Mouse (Mus musculus) thymus, postnatal 4 days (tissue): Measurements from ENCODE around the gene Donson.

Source experiments
- DNase-seq: peaks from one replicate; pipeline ENCODE4 v3.0.0; 2021

The Donson gene

DNA sequence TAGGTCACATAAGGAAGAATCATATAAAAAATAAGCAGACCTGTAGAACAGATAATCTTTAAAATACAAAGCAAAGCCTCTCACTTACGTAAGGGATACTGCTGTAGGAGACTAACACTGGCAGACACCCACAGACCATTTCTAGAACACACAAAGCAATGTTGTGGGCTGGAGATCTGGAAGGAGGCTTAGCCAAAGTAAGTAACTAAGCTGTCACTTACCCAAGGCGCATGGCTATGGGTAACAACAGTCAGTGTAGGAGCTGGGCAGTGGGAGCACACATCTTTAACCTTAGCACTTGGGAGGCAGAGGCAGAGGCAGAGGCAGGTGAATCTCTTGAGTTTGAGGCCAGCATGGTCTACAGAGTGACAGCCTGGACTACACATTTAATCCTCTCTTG, 48.9 kb downstream of the Donson start:
- no peak for DNase-seq

- no peak for DNase-seq
Observed at GRCm38 (mm10) chr16:91639161-91639560, 49.4 kb downstream of the Donson start.

GRCm38 (mm10) chr16:91633641-91634040, 54.9 kb downstream of the Donson start:
- no peak for DNase-seq

DNA sequence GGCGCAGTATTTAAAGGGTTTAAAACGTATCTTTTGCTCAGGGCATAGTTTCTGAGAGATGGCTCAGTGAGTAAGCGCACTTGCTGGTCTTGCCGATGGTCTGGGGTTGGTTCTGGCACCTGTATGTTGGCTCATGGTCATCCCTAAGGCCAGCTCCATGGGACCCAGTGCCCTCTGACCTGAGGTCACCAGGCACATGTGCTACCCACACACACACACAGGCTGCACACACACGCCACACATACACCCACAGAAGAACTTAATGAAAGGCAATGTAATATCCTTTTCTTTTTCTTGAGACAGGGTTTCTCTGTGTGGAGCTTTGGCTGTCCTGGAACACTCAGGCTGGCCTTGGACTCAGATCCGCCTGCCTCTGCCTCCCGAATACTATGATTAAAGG, 55.6 kb downstream of the Donson start:
- no peak for DNase-seq

- no peak for DNase-seq
Observed at GRCm38 (mm10) chr16:91632439-91632838, 56.1 kb downstream of the Donson start.

GRCm38 (mm10) chr16:91630584-91630983, 58.0 kb downstream of the Donson start:
- no peak for DNase-seq

DNA sequence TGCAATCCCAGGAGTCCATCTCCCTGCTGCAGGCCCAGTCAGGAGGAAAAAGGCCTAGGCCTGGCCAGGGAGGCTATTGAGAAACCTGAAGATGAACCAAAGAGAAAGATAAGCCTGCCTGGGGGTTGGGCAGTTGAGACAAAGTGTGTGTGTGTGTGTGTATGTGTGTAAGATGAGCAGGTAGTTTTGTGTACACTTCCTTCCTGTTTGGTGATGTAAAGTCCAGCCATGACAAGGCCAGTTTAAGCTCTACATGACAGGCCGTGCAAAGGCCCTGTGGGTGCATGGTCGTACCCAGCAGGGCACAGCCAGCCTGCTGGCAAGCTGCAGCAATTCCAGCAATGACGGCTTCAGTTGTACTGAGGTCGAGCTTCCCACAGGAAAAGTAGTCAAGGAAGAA, 58.8 kb downstream of the Donson start:
- no peak for DNase-seq

DNA sequence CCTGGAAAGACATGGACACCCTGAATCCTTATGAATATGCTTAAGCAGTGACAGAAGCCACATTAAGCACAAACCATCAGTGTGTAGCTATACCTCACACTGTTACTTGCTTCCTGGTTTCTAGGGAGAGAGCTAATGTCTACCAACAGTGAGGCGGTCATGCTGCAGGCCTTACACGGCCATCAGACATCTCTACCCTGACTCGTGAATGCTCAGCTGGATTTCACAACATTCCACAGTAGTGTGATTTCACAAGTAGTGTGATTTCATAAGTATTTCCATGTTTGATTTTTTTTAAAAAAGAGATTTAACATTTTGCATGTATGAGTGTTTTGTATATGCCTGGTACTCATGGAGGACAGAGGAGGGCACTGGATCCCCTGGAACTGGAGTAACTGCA, 59.9 kb downstream of the Donson start:
- DNase-seq: no peak

GRCm38 (mm10) chr16:91627831-91628230, 60.7 kb downstream of the Donson start:
- DNase-seq: no peak
